Comparison of ENCODE assay signal across 51 mouse cellular contexts in the genomic region with DNA sequence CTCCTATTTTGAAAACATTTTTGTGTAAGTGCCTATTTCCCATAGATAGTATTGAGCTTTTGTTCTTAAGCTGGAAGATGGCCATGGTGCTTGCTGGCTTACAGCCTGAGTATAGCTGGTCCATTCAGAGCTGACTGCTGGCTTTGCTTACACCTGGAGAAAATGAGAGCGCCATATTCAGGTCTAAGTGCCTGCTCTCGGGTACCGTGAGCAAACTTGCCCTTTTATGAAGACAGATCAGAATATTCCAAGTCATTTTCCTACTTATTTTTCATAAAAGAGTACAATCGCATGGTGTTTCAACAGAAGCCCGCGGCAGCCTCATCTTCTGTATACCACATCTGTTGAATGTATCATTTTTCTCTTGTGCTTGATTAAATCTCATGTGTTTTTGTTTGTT. TPM values are rescaled to one million over a fixed set of nuclear protein-coding genes. Genes with fewer than 3 reads are reported as not detected.
"Had no signal": no experiment of that assay in that cellular context is flagged by ENCODE, and none has a peak within 500 bp of the region (broad histone marks: within the 10 kb centered on the region; RNA-seq: fewer than 3 reads in every experiment).

No protein-coding gene starts in this region.

- H3K4me2 ChIP-seq: heart, embryonic 11.5 days; heart, embryonic 13.5 days; heart, embryonic 15.5 days; hindbrain, embryonic 12.5 days; hindbrain, embryonic 13.5 days; hindbrain, embryonic 14.5 days; hindbrain, embryonic 15.5 days; intestine, embryonic 15.5 days; kidney, embryonic 15.5 days had no signal

- H3K27me3 ChIP-seq: heart, embryonic 13.5 days; heart, embryonic 15.5 days; hindbrain, embryonic 12.5 days; hindbrain, embryonic 13.5 days; hindbrain, embryonic 15.5 days; intestine, embryonic 15.5 days; kidney, embryonic 15.5 days had no signal

- H3K4me3 ChIP-seq: heart, adult 2 months; heart, embryonic 10.5 days; heart, embryonic 13.5 days; heart, embryonic 15.5 days; hindbrain, embryonic 10.5 days; hindbrain, embryonic 12.5 days; hindbrain, embryonic 13.5 days; hindbrain, embryonic 15.5 days; intestine, embryonic 15.5 days; kidney, embryonic 15.5 days; layer of hippocampus, adult 2 months had no signal

- ATAC-seq: hindbrain, embryonic 16.5 days; hindbrain, postnatal 0 days; inflammation-experienced regulatory T-cells, adult 6 months; intestine, embryonic 15.5 days; intestine, embryonic 16.5 days; intestine, postnatal 0 days had no signal

- H3K4me1 ChIP-seq: heart, embryonic 10.5 days; heart, embryonic 13.5 days; heart, embryonic 15.5 days; hindbrain, embryonic 10.5 days; hindbrain, embryonic 12.5 days; hindbrain, embryonic 13.5 days; hindbrain, embryonic 15.5 days; intestine, embryonic 15.5 days; kidney, embryonic 15.5 days had no signal

- DNase-seq: heart, adult 2 months; heart, postnatal 10 days; heart, postnatal 14 days; heart, postnatal 36 days; heart, postnatal 4 days; kidney, adult 11 months; kidney, adult 18-20 months; kidney, adult 2 months; kidney, adult 8-10 months; kidney, adult 9 months; kidney, postnatal 10 days; kidney, postnatal 14 days; kidney, postnatal 25 days; kidney, postnatal 36 days; kidney, postnatal 4 days; layer of hippocampus, adult 9-11 months; layer of hippocampus, postnatal 36 days had no signal

- H3K9ac ChIP-seq: heart, embryonic 13.5 days; heart, embryonic 15.5 days; hindbrain, embryonic 12.5 days; hindbrain, embryonic 13.5 days; hindbrain, embryonic 14.5 days; hindbrain, embryonic 15.5 days; intestine, embryonic 15.5 days; kidney, embryonic 15.5 days had no signal

- H3K9me3 ChIP-seq: heart, embryonic 10.5 days; heart, embryonic 13.5 days; heart, embryonic 15.5 days; hindbrain, embryonic 10.5 days; hindbrain, embryonic 12.5 days; hindbrain, embryonic 13.5 days; hindbrain, embryonic 15.5 days; intestine, embryonic 15.5 days; kidney, embryonic 15.5 days had no signal

- H3K27ac ChIP-seq: heart, adult 2 months; heart, embryonic 10.5 days; heart, embryonic 13.5 days; heart, embryonic 15.5 days; hindbrain, embryonic 10.5 days; hindbrain, embryonic 12.5 days; hindbrain, embryonic 13.5 days; hindbrain, embryonic 14.5 days; hindbrain, embryonic 15.5 days; hindbrain, postnatal 0 days; intestine, embryonic 15.5 days; kidney, embryonic 15.5 days; kidney, postnatal 0 days; layer of hippocampus, adult 2 months had no signal

RNA-seq across cellular contexts. Expression of a gene that starts 4.6 kb away (rescaled TPM):
- total RNA-seq: hematopoietic stem cell, adult 5-6 weeks; hindbrain, postnatal 0 days; layer of hippocampus, postnatal 14 days had no signal
- polyA plus RNA-seq: heart, embryonic 10.5 days; heart, embryonic 11.5 days; heart, embryonic 13.5 days; heart, embryonic 14.5 days; heart, embryonic 16.5 days; hindbrain, embryonic 10.5 days; hindbrain, embryonic 11.5 days; hindbrain, embryonic 12.5 days; hindbrain, embryonic 13.5 days; hindbrain, embryonic 14.5 days; hindbrain, embryonic 15.5 days; hindbrain, embryonic 16.5 days; hindbrain, postnatal 0 days; intestine, embryonic 14.5 days; intestine, embryonic 16.5 days; intestine, postnatal 0 days; kidney, embryonic 14.5 days; kidney, embryonic 15.5 days; kidney, embryonic 16.5 days; kidney, postnatal 0 days; large intestine, adult 2 months had no signal

RNA-seq across cellular contexts. Expression of a gene that starts 7.4 kb away (rescaled TPM):
- total RNA-seq: heart, adult 2 months; heart, adult 8-10 months; heart, postnatal 10 days; heart, postnatal 14 days; heart, postnatal 25 days; heart, postnatal 36 days; heart, postnatal 4 days; hematopoietic stem cell, adult 5-6 weeks; hindbrain, postnatal 0 days; layer of hippocampus, adult 18-20 months; layer of hippocampus, adult 2 months; layer of hippocampus, adult 8-10 months; layer of hippocampus, postnatal 10 days; layer of hippocampus, postnatal 14 days; layer of hippocampus, postnatal 25 days; layer of hippocampus, postnatal 36 days had no signal
- polyA plus RNA-seq: heart, adult 2 months; heart, embryonic 10.5 days; heart, embryonic 11.5 days; heart, embryonic 13.5 days; heart, embryonic 14.5 days; heart, embryonic 15.5 days; heart, embryonic 16.5 days; heart, postnatal 0 days; hindbrain, embryonic 10.5 days; hindbrain, embryonic 11.5 days; hindbrain, embryonic 12.5 days; hindbrain, embryonic 13.5 days; hindbrain, embryonic 14.5 days; hindbrain, embryonic 15.5 days; hindbrain, embryonic 16.5 days; hindbrain, postnatal 0 days; inflammation-experienced regulatory T-cells, adult 6 months; intestine, embryonic 14.5 days; intestine, embryonic 15.5 days; intestine, embryonic 16.5 days; intestine, postnatal 0 days; kidney, adult 2 months; kidney, embryonic 14.5 days; kidney, embryonic 15.5 days; kidney, embryonic 16.5 days; kidney, postnatal 0 days; large intestine, adult 2 months had no signal

RNA-seq across cellular contexts. Expression of a gene that starts 8.7 kb away (rescaled TPM):
- total RNA-seq: hindbrain, postnatal 0 days; layer of hippocampus, adult 2 months had no signal
- polyA plus RNA-seq: inflammation-experienced regulatory T-cells, adult 6 months had no signal

RNA-seq across cellular contexts. Expression of a gene that starts 32.8 kb away (rescaled TPM):
- total RNA-seq: heart, adult 2 months; heart, adult 8-10 months; heart, postnatal 10 days; heart, postnatal 14 days; heart, postnatal 25 days; heart, postnatal 36 days; heart, postnatal 4 days; hematopoietic stem cell, adult 5-6 weeks; hindbrain, postnatal 0 days; layer of hippocampus, adult 18-20 months; layer of hippocampus, adult 2 months; layer of hippocampus, postnatal 10 days; layer of hippocampus, postnatal 14 days; layer of hippocampus, postnatal 25 days; layer of hippocampus, postnatal 36 days had no signal
- polyA plus RNA-seq: heart, adult 2 months; kidney, adult 2 months; large intestine, adult 2 months had no signal
